Mouse (Mus musculus) heart, adult 18-20 months (tissue): ENCODE results near the gene Atf7ip. TPM values are rescaled to one million over a fixed set of nuclear protein-coding genes. Genes with fewer than 3 reads are reported as not detected.

ENCODE experiments used
- DNase-seq, 2 experiments: peaks; one replicate each; pipeline ENCODE4 v3.0.0; 2021 to 2022; ENCODE audit warnings: mixed read lengths in 1 of 2
- total RNA-seq, 2 experiments: library from RNA; stranded (reverse); gene quantifications; 2 replicates each; pipeline ENCODE4 v1.2.3; 2021

Atf7ip gene
- total RNA-seq, 2 experiments from 2014 or later, result 59.7 to 88.7 TPM

DNA sequence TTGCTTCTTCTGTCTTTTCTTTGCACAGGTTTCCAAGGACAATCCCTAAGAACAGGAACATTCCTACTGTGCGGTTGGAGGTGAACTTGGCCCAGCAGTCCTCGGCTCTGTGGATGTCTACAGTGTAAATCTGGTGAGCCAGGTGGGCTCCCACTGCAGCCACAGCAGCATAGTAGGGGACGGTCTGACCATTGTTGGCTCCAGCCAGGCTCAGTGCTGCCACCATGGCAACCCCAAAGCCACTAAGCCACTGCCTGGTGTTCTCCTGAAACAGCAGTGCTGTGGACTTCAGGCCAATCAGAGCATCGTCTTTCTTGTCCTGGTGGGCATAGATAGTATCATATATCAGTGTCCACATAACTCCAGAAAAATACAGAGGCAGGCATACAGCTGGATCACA, 19.8 kb upstream of the Atf7ip start:
- no peak for DNase-seq

DNA sequence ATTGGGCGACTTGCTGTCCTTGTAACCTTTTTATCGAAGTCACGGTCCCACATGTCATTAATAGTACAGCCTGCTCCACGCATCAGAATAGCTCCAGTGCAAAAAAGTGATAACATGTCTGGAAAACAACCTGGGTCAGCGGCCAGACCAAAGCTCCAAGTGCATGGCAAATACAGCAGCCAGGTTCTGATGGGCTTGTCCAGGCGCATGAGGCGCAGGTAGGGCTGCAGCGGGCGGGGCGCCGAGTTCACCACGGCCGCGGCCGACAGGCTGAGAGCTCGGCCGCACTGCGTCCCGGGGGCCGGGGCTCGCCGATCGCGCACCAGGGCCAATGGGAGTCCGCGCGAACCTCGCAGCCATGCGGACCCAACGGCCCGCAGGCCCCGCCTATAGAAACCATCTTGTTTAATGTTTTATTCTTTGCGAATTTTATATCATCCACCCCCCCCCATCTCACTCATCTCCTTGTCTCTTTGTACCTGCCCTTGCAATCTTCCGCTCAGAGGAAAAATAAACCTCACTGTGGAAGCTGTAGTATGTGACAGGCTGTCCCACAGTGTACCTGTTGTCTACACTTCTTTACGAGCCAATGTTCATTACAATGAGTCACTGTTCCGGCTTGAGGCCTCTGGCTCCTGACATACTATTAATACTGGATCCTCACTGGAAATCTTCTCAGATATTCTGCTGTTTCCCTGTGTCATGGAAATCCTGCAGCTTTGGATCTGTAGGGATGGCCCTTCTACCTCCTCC, 19.0 kb upstream of the Atf7ip start:
- DNase-seq, result no peak

DNA sequence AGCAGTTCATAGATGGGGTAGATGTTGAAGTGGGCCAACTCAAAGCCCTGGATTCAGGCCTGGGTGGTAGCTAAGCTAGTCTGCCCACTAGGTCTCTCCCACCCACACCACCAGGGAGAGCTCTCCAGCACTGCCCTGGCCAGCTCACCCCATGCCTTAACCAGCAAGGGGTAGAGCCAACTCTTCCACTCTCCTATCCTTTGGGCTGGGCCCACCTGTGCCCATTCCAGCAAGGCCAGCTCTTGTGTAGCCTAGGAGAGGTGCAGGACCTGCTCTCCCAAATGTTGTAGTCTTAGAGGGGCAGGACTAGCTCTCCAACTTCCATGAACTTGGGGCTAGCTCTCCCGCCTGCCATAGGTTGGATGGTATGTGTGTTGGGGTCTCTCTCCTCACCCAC, 18.4 kb upstream of the Atf7ip start:
- no peak for DNase-seq

DNA sequence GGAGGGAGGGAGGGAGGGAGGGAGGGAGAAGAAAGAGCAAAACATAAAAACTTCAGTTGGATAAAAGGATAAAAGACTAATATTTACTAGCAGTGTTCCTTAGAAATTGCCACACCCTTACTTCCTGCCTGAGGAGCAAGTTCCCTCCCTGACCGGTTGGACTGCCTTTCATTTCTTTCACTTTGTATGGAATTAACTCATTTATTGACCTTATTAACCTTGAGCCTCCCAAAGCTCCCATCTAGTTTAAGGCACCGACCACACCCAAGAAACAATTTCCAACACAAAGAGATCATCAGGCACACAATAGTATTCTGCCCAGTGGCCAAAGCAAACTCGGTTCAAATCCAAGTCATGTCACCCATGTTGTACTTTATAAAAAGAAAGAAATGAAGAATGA, 16.1 kb upstream of the Atf7ip start:
- no peak for DNase-seq

DNA sequence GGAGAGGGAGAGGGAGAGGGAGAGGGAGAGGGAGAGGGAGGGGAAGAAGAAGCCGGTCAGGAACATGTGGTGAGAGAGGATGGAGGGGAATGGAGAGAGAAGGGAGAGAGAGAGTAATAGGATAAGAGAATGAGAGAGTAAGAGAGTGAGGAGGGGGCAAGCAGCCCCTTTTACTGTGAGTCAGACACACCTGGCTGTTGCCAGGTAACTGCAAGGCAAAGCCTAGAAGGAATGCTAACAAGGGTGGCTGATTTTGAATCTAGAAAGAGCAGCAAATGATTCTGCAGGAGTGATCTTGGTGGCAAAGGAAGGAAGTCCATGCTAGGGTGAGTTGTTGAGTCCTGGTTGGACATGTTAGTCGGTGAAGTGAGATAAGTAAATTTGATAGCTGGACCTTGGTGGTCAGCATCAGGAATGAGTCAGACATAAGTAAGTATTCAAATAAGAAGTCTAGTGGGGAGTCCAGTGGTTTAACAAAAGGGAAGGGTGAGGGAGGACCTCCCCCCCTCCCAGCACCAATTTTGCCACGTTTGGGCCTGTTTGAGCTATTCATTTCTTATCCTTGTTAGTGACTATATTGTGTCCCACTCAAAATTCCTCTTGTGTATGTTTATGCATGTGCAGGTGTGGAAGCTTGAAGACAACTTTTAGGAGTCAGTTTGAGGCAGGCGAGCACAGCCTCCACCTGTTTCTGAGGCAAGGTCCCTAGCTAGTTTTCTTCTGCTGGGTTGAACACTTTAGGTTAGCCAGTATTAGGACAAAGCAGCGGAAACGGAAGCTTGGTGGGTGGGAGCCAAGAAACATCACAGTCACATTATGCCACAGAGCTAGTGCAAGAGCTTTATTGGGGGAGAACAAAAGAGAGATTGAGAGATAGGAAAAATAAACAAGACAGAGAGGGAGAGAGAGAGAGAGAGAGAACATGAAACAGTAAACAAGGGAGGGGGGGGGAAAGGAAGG, 15.2 kb upstream of the Atf7ip start:
- peak in 1 of 2 experiments; percentile 45 for DNase-seq

DNA sequence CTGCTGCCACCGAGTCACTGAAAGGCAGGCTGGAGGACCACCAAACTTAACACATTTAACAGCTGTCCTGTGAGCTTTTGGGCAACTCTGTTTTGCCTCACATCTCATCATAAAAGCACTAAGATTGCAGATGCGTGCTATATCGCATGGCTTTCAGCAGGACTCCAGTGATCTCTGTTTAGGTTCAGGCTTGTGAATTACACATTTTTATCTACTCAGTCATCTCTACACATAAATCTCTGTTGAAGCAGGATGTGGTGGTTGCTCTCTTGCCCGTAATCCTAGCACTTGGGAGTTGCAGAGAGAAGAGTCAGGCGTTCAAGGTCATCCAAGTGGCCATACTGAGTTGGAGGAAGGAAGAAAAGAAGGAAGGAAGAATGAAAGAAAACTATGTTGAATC, 14.3 kb upstream of the Atf7ip start:
- DNase-seq, result no peak

DNA sequence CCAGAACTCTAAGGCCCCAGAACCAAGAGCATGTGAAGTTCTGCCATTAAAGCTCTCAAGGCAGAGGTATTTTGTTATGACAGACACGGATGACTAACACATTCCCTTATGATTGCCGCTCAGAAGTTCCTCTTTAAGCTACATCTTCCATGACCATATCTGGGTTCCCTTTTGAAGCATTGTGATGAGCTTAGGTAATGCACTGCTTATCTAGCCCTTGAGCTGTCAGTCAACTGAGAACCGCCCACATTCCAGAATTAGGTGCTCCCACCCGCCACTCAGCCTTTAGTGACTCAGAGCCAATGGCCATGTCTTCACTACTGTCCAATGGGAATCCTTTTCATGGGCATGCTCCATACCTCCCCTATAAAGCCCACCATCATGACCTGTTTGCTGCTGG, 13.7 kb upstream of the Atf7ip start:
- no peak for DNase-seq

DNA sequence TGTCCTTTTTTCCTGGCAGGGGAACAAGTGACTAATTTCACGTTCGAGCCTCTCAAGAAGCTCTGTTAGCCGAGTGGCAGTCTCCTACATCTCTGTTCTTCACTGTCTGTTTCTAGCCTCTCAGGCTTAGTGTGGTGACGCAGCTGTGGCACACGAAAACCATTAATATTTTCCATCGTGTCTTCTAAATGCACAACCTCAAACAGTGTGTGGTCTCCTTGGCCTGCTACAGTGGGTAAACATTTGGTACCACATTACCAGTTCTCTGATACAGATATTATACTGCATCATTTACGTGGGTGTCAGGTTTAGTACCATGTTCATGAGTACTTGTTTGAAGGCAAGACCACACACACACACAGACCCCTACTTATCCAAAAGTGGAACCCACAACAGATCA, 12.5 kb upstream of the Atf7ip start:
- DNase-seq, result no peak

DNA sequence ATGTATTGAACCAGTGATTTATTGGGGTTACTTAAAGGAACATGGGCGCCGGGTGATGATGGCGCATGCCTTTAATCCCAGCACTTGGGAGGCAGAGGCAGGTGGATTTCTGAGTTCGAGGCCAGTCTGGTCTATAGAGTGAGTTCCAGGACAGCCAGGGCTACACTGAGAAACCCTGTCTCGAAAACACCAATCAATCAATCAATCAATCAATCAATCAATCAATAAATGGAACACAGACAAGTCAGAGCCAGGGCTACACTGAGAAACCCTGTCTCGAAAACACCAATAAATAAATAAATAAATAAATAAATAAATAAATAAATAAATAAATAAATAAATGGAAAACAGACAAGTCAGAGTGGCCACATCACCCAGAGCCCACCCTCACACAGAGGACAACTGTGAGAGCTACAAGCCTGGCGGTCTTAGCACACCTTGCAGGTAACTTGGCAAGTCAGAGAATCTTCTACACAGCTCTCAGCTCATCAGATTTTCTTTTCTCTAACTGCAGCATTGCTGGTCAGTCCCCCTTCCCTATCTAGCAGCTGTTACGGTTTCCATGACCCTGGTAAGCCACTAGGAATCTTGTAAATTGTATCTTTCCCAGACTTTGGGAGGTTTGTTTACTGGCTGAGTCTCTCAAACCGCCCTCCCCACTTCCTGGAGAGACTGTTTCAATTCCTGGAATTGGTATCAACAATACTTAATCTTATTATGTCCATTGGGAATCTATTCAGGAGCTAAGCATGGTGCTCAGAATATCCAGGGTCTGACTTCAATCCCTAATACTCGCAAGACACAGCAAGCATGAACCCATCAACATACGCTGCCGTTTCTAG, 11.8 kb upstream of the Atf7ip start:
- DNase-seq, result no peak

- no peak for DNase-seq
Measured at GRCm38 (mm10) chr6:136495023-136495422, 10.9 kb upstream of the Atf7ip start.

- DNase-seq, result peak in 1 of 2 experiments; percentile 68
Measured at GRCm38 (mm10) chr6:136497744-136498143, 8.2 kb upstream of the Atf7ip start.

DNA sequence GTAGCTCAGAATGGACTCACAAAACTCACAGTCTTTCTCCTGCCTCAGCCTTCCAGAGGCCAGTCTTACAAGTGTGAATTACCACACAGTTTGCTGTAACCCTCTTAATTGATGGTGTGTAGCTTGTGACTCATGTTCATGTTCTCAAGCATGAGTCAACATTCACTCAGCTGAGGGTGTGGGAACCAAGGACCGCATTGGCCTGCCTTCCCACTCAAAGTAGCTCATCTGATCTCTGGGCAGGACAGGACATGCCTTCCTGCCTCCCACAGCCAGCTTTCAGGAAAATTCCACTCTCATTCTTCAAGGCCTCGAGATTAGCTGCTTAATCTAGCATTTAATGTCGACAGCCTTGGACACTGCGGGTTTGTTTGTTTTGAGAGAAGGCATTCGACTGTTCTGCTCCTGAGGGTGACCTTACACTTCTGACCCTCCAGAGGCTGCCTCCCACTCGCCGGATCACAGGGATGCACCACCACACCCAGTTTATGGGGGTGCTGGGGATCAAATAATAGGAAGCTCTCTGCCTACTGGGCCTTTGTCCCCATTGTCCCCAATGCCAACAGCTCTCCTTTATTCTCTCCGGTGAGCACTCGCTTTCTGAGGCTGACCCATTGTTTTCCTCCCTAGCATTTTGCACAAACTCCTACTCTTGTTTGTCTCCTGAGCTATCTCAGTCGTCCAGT, 6.5 kb upstream of the Atf7ip start:
- peak in 1 of 2 experiments; percentile 28 for DNase-seq

DNA sequence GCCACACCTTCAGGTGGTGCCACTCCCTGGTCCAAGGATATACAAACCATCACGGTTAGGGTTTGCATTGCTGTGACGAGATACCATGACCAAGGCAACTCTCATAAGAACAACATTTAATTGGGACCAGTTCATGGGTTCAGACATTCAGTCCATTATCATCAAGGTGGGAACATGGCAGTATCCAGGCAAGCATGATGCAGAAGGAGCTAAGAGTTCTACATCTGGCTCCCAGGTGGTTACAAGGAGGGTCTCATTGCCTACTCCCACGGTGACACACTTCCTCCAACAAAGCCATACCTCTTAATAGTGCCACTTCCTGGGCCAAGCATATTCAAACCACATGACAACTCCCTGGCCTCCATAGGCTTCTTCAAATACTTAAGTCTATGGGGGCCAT, 2.7 kb downstream of the Atf7ip start:
- no peak for DNase-seq

DNA sequence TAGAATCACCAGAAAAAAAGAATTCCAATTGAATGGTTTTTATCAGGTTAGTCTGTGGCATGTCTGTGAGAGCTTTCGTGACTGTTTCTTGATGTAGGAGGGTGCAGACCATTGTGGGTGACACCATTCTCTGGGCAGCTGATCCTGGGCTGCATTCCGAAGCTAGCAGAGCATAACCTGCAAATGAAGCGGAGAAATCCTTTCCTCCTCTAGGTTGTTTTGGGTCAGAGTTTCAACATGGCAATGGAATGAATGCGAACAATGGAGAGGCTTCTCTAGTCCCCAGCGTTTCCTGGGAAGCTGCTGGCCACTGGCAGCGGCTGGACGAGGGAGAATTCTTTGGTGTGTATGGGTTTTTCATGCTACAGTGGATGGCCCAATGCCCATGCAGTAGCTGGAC, 5.0 kb downstream of the Atf7ip start:
- DNase-seq, result no peak

DNA sequence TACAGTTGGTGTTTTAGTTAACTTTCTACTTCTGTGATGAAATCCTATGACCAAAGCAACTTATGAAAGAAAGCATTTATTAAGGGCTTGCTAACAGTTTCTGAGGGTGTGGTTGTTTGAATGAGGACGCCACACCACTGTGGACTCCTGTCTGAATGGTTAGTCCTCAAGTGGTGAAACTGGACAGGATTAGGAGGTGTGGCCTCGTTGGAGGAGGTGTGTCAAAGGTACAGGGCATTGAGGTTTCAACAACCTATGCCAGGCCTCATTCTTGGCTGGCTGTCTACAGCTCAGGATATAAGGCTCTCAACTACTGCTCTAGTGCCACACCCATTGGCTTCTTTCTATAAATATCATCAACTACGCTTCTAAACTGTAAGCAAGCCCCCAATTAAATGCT, 6.4 kb downstream of the Atf7ip start:
- no peak for DNase-seq

DNA sequence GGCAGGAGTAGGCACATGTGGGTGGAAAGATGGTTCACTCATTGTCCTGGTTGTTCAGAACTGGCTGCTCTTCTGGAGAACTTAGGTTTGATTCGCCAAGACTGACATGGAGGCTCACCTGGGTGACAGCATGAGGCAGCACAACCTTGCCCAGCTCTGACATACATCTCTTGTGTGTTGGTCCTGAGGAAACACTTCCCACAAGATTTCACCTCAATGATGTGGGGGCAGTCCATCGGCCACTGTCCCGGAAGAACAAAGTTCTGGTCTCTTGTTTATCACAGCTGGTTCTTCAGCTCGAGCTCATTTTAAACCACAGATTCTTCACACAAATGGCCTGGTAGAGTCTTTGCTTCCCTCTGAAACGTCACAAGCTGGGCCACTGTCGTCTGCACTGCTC, 10.7 kb downstream of the Atf7ip start:
- DNase-seq, result no peak

DNA sequence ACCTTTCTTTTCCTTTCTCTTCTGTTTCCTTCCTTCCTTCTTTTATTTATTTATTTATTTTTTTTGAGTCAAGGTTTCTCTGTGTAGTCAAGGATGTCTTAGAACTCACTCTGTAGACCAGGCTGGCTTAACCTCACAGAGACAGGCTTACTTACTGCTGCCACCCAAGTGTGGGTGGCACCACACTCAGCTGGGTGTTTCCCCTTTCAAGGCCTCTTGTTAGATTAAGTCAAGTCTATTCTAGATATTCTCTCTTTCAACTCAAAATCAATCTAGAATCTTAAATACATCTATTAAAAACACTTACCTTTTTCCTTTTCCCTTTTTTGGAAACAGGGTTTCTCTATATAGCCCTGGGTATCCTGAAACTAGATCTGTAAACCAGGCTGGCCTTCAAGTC, 11.3 kb downstream of the Atf7ip start:
- no peak for DNase-seq

GRCm38 (mm10) chr6:136518537-136519246, 12.7 kb downstream of the Atf7ip start:
- peak; percentile 96 to 98 for DNase-seq

DNA sequence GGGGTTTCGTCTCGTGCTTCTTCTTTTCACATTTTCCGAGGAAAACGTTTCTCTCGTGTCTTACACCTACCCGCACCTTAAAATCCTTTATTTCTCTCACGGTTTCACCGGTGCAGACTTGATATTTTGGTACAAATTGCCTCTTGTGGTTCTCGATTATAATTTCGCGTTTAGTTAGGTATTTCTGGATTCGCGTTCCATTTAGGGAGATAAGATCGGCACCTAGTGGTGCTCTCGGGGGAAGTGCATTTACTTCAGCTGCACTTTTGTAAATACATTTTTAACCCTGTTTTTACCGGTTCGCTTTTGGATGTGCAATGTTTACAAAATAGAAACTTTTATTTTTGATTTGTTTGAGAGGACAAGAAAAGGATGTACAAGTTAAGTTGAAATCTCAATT, 13.3 kb downstream of the Atf7ip start:
- no peak for DNase-seq

DNA sequence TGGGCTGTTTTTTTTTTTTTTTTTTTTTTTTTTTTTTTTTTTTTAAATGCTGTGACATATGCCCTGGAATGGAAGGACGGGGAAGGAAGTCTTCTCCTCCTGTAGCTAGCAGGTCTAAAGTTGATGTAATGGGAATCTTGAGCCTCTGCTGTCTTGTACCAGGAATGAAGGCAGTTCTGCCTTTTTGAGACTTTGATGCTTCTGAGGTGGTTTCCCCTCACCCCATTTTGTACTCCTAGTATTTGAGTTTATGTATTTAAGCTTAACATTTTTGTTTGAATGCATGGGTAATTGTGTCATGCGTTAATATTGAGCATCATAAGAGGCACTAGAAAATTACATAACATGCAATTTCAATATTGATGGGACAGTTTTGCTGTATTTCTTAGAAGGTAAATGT, 14.4 kb downstream of the Atf7ip start:
- DNase-seq, result no peak

DNA sequence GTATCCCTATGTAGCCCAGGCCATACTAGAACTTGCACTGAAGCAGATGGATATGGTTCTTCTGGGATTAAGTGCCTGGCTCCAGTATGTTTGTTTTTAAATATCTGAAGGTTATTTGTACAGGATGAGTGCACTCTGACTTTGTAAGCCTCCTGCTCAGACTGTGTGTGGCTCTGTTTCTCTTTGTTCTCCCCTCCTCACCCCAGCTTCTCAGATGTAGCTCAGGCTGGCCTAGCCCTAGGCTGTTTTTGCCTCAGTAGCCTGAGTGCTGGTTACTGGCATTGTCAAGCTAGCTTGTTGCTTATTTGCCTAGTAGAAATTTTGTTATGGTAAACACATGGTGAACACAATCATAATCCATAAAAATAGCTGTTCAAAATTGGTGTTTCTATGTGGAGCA, 15.7 kb downstream of the Atf7ip start:
- DNase-seq, result no peak
